Mouse (Mus musculus): Measurements from ENCODE around the gene Srms. TPM values are rescaled to one million over a fixed set of nuclear protein-coding genes. Genes with fewer than 3 reads are reported as not detected.
A peak's percentile ranks its signal among the peaks of the same experiment; 100 is the strongest.
"Not testable (repeated sequence)": the region's sequence is repeated elsewhere in the genome, so short reads cannot be mapped to it uniquely, and the experiment has no call there.

The Srms gene
- total RNA-seq, 2 experiments from 2014 or later: not detected

- no peak for ATAC-seq (replicated peaks; ENCODE audit: poor library complexity, severe bottlenecking)
Observed at GRCm38 (mm10) chr2:181220361-181220760, 7.4 kb upstream of the Srms start.

GRCm38 (mm10) chr2:181219538-181220216 is 6.7 kb upstream of the Srms start, which contains the start of gene Fndc11:
Gene Fndc11, plus strand, starts transcription at chr2:181220013.
- peak; percentile 95 for ATAC-seq (replicated peaks; ENCODE audit: poor library complexity, severe bottlenecking)

GRCm38 (mm10) chr2:181218881-181219485 is 6.0 kb upstream of the Srms start:
- ATAC-seq (replicated peaks; ENCODE audit: poor library complexity, severe bottlenecking): no peak

- no peak for ATAC-seq (replicated peaks; ENCODE audit: poor library complexity, severe bottlenecking)
Observed at GRCm38 (mm10) chr2:181216037-181216436, 3.1 kb upstream of the Srms start.

- ATAC-seq (replicated peaks; ENCODE audit: poor library complexity, severe bottlenecking): peak; percentile 39
Observed at GRCm38 (mm10) chr2:181212389-181213020, 480 bp downstream of the Srms start.

- no peak for ATAC-seq (replicated peaks; ENCODE audit: poor library complexity, severe bottlenecking)
Observed at GRCm38 (mm10) chr2:181206118-181206517, 6.9 kb downstream of the Srms start.

GRCm38 (mm10) chr2:181205678-181206077 is 7.3 kb downstream of the Srms start:
- no peak for ATAC-seq (replicated peaks; ENCODE audit: poor library complexity, severe bottlenecking)

- 0 out of 2 replicates have a peak, but pooled peaks have one; percentile 15 for ATAC-seq (replicated peaks; ENCODE audit: poor library complexity, severe bottlenecking)
Observed at GRCm38 (mm10) chr2:181202886-181203285, 10.1 kb downstream of the Srms start.

- ATAC-seq (replicated peaks; ENCODE audit: poor library complexity, severe bottlenecking): no peak
Observed at GRCm38 (mm10) chr2:181202422-181202821, 10.6 kb downstream of the Srms start, which contains the start of gene Ptk6. Gene Ptk6, minus strand, starts transcription at chr2:181202789.

- no peak for ATAC-seq (replicated peaks; ENCODE audit: poor library complexity, severe bottlenecking)
Observed at GRCm38 (mm10) chr2:181201606-181202005, 11.4 kb downstream of the Srms start.

- no peak for ATAC-seq (replicated peaks; ENCODE audit: poor library complexity, severe bottlenecking)
Observed at GRCm38 (mm10) chr2:181196628-181197300, 16.2 kb downstream of the Srms start.

GRCm38 (mm10) chr2:181193044-181193443 is 19.9 kb downstream of the Srms start:
- peak; percentile 83 for ATAC-seq (replicated peaks; ENCODE audit: poor library complexity, severe bottlenecking)

- ATAC-seq (replicated peaks; ENCODE audit: poor library complexity, severe bottlenecking): no peak
Observed at GRCm38 (mm10) chr2:181191936-181192335, 21.0 kb downstream of the Srms start.

GRCm38 (mm10) chr2:181191385-181191784 is 21.6 kb downstream of the Srms start:
- not testable (repeated sequence) for ATAC-seq (replicated peaks; ENCODE audit: poor library complexity, severe bottlenecking)

GRCm38 (mm10) chr2:181189321-181189720 is 23.7 kb downstream of the Srms start:
- ATAC-seq (replicated peaks; ENCODE audit: poor library complexity, severe bottlenecking): no peak

- no peak for ATAC-seq (replicated peaks; ENCODE audit: poor library complexity, severe bottlenecking)
Observed at GRCm38 (mm10) chr2:181188681-181189080, 24.3 kb downstream of the Srms start.

- ATAC-seq (replicated peaks; ENCODE audit: poor library complexity, severe bottlenecking): peak; percentile 86
Observed at GRCm38 (mm10) chr2:181187121-181188000, 25.6 kb downstream of the Srms start, which contains the start of gene Ppdpf. Gene Ppdpf, plus strand, starts transcription at chr2:181187247.

- peak; percentile 75 for ATAC-seq (replicated peaks; ENCODE audit: poor library complexity, severe bottlenecking)
Observed at GRCm38 (mm10) chr2:181186635-181187034, 26.4 kb downstream of the Srms start.

GRCm38 (mm10) chr2:181180898-181181297 is 32.1 kb downstream of the Srms start:
- no peak for ATAC-seq (replicated peaks; ENCODE audit: poor library complexity, severe bottlenecking)

- no peak for ATAC-seq (replicated peaks; ENCODE audit: poor library complexity, severe bottlenecking)
Observed at GRCm38 (mm10) chr2:181178471-181178870, 34.5 kb downstream of the Srms start.

Measured in granulocyte monocyte progenitor cell, adult 5-6 weeks (primary cell).